Mouse (Mus musculus): ENCODE results near the gene Top3a.

The Top3a gene

GRCm38 (mm10) chr11:60776829-60777740 lies at the start of gene Top3a, which contains the start of gene Smcr8:
Gene Top3a (minus strand): TSS chr11:60777365.
Gene Smcr8 (plus strand): TSS chr11:60777524.
- peak; percentile 100 for DNase-seq (ENCODE audit: low read depth, low spot score)

GRCm38 (mm10) chr11:60826700-60827099 lies 49.5 kb upstream of the Top3a start:
- DNase-seq (ENCODE audit: low read depth, low spot score): no peak

- no peak for DNase-seq (ENCODE audit: low read depth, low spot score)
Measured at GRCm38 (mm10) chr11:60825191-60825590, 48.0 kb upstream of the Top3a start.

- DNase-seq (ENCODE audit: low read depth, low spot score): no peak
Measured at GRCm38 (mm10) chr11:60823771-60824170, 46.6 kb upstream of the Top3a start.

GRCm38 (mm10) chr11:60816398-60816797 lies 39.2 kb upstream of the Top3a start:
- no peak for DNase-seq (ENCODE audit: low read depth, low spot score)

- peak; percentile 12 for DNase-seq (ENCODE audit: low read depth, low spot score)
Measured at GRCm38 (mm10) chr11:60811618-60812017, 34.5 kb upstream of the Top3a start, which contains the start of gene Shmt1. Gene Shmt1 (minus strand): TSS chr11:60811718.

- DNase-seq (ENCODE audit: low read depth, low spot score): peak; percentile 98
Measured at GRCm38 (mm10) chr11:60811054-60811460, 33.9 kb upstream of the Top3a start.

GRCm38 (mm10) chr11:60810046-60810965 lies 33.1 kb upstream of the Top3a start:
- DNase-seq (ENCODE audit: low read depth, low spot score): no peak

GRCm38 (mm10) chr11:60809546-60809945 lies 32.4 kb upstream of the Top3a start:
- no peak for DNase-seq (ENCODE audit: low read depth, low spot score)

GRCm38 (mm10) chr11:60808286-60809070 lies 31.3 kb upstream of the Top3a start:
- DNase-seq (ENCODE audit: low read depth, low spot score): peak; percentile 41

- DNase-seq (ENCODE audit: low read depth, low spot score): no peak
Measured at GRCm38 (mm10) chr11:60800892-60801291, 23.7 kb upstream of the Top3a start.

- no peak for DNase-seq (ENCODE audit: low read depth, low spot score)
Measured at GRCm38 (mm10) chr11:60799977-60800376, 22.8 kb upstream of the Top3a start.

- DNase-seq (ENCODE audit: low read depth, low spot score): no peak
Measured at GRCm38 (mm10) chr11:60796342-60796741, 19.2 kb upstream of the Top3a start.

GRCm38 (mm10) chr11:60790472-60790871 lies 13.3 kb upstream of the Top3a start:
- no peak for DNase-seq (ENCODE audit: low read depth, low spot score)

- DNase-seq (ENCODE audit: low read depth, low spot score): no peak
Measured at GRCm38 (mm10) chr11:60787595-60787994, 10.4 kb upstream of the Top3a start.

GRCm38 (mm10) chr11:60784179-60784922 lies 7.2 kb upstream of the Top3a start:
- no peak for DNase-seq (ENCODE audit: low read depth, low spot score)

GRCm38 (mm10) chr11:60779673-60780189 lies 2.6 kb upstream of the Top3a start:
- no peak for DNase-seq (ENCODE audit: low read depth, low spot score)

- DNase-seq (ENCODE audit: low read depth, low spot score): no peak
Measured at GRCm38 (mm10) chr11:60777801-60778370, 721 bp upstream of the Top3a start.

GRCm38 (mm10) chr11:60776107-60776828 lies 897 bp downstream of the Top3a start:
- no peak for DNase-seq (ENCODE audit: low read depth, low spot score)
